Mouse (Mus musculus) forebrain, embryonic 11.5 days (tissue): Measurements from ENCODE around the gene Txndc8. TPM values are rescaled to one million over a fixed set of nuclear protein-coding genes. Genes with fewer than 3 reads are reported as not detected.

Experiments used
- ATAC-seq: fragments of 200-750 bp; cut with Nextera tagmentation; replicated peaks from 2 replicates; pipeline ENCODE4 v1.8.0; 2017; ENCODE audit warnings: moderate TSS enrichment; ENCODE audit not compliant: low FRiP score
- DNase-seq: peaks from one replicate; pipeline ENCODE4 v3.0.0-alpha.2; 2017; ENCODE audit warnings: low spot score
- H3K27ac ChIP-seq: fragments of 300-500 bp; sonication (generic); 2 replicates; pipeline ENCODE4 v1.5.1; 2014; ENCODE audit warnings: low read depth, low read length
- H3K27me3 ChIP-seq: fragments of 300-500 bp; sonication (generic); 2 replicates; pipeline ENCODE4 v1.6.1; 2014; ENCODE audit warnings: mild to moderate bottlenecking, low read length, mixed read lengths; ENCODE audit not compliant: control insufficient read depth, insufficient read depth
- H3K36me3 ChIP-seq: fragments of 300-500 bp; sonication (generic); 2 replicates; pipeline ENCODE4 v1.6.1; 2014; ENCODE audit warnings: mild to moderate bottlenecking, low read length, moderate library complexity, mixed read lengths; ENCODE audit not compliant: control insufficient read depth, insufficient read depth
- H3K4me1 ChIP-seq: fragments of 300-500 bp; sonication (generic); replicated peaks from 2 replicates; pipeline ENCODE4 v1.6.1; 2014; ENCODE audit warnings: low read length, mixed read lengths; ENCODE audit not compliant: control insufficient read depth, insufficient read depth
- H3K4me2 ChIP-seq: fragments of 300-500 bp; sonication (generic); 2 replicates; pipeline ENCODE4 v1.6.1; 2014; ENCODE audit warnings: low read depth, mild to moderate bottlenecking, low read length, moderate library complexity, mixed read lengths; ENCODE audit not compliant: severe bottlenecking
- H3K4me3 ChIP-seq: fragments of 300-500 bp; sonication (generic); 2 replicates; pipeline ENCODE4 v1.5.1; 2014; ENCODE audit warnings: low read depth, low read length
- H3K9ac ChIP-seq: fragments of 300-500 bp; sonication (generic); 2 replicates; pipeline ENCODE4 v1.6.1; 2014; ENCODE audit warnings: low read length
- H3K9me3 ChIP-seq: fragments of 300-500 bp; sonication (generic); 2 replicates; pipeline ENCODE4 v1.6.1; 2016; ENCODE audit warnings: low read length, mixed read lengths; ENCODE audit not compliant: control insufficient read depth
- WGBS: fragments of 180-500 bp; shearing (Covaris S2); extraction: QIAGEN DNeasy Blood & Tissue Kit; methylation state at CpG from one replicate; pipeline ENCODE4 v1.1.7; 2014; 5-methylcytosine and 5-hydroxymethylcytosine counted together
- polyA plus RNA-seq: library from polyadenylated mRNA; unstranded; fragments of >200 nt; fragmentation: Nextera tagmentation; extraction: Ambion mirVana; gene quantifications from 2 replicates; pipeline ENCODE4 v1.2.1, GENCODE M21; 2014

The Txndc8 gene
- polyA plus RNA-seq, 1 experiment from 2014 or later, result not detected

DNA sequence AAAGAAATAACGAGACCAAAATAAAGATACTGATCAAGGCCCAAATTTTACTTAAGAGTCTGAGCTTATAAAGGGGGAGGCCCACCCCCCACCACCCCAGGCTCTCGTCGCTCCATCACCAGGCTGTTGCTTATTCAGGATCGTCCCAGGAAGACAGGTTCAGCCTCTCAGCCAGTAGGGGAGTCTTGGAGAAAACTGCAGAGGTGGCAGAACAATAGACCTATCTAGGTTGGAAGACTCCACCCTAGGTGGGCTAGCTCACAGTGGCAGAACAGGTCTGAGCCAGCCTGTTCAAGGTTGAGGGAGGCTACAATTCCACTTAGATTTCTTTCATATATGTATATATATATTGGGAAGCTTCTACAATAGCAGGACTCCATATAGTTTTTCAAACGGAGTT lies 74.7 kb downstream of the Txndc8 start:
- Histone ChIP-seq H3K27ac (no peak overlapping the region), H3K9me3 (no peaks in the 10 kb centered on the region), H3K4me2 (no peak overlapping the region), H3K4me3 (no peak overlapping the region), H3K27me3 (no peaks in the 10 kb centered on the region), H3K4me1 (no peaks in the 10 kb centered on the region), H3K36me3 (no peaks in the 10 kb centered on the region), H3K9ac (no peak overlapping the region)
- DNase-seq (peak; percentile 18), ATAC-seq (no peak)
- 79% methylated on average over 5 of the region's 5 CpGs for WGBS

Other genes starting within 250 kb of the Txndc8 start
- gene D630039A03Rik, start 92.8 kb downstream of the Txndc8 start, polyA plus RNA-seq, result not detected in 2 replicates
- 392 and 414 TPM in 2 replicates for gene Txn1, start 52.7 kb downstream of the Txndc8 start, polyA plus RNA-seq
- gene Svep1, start 197.7 kb upstream of the Txndc8 start, polyA plus RNA-seq, result 2.8 and 3.6 TPM in 2 replicates